Mouse (Mus musculus): Measurements from ENCODE around the gene Slc16a11. TPM values are rescaled to one million over a fixed set of nuclear protein-coding genes. Genes with fewer than 3 reads are reported as not detected.

The Slc16a11 gene
- polyA plus RNA-seq, 1 experiment from 2014 or later = 1.1 TPM

DNA sequence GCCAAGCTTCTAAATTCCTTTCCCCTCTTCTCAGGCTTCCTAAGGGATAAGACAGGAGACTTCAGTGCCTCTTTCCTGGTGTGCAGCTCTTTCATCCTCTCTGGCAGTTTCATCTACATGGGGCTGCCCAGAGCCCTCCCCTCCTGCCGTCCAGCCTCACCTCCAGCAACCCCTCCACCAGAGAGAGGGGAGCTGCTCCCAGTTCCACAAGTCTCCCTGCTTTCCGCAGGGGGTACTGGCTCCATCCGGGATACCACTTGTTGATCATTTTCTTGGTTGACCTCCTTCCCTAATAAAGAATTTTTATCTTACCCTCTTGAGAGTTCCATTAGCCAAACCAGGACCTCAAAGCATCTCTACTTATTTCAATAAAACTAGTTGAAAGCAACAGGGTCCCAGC, 3.6 kb downstream of the Slc16a11 start:
- peaks cover 38% of the 10 kb centered on the region for H3K4me1 ChIP-seq (replicated peaks)
- WGBS = 49% methylated on average over 3 of the region's 3 CpGs
- H3K9ac ChIP-seq = no peak overlapping the region
- H3K27ac ChIP-seq (ENCODE audit: poor library complexity, severe bottlenecking) = no peak overlapping the region
- H3K27me3 ChIP-seq (replicated peaks) = peaks cover 72% of the 10 kb centered on the region
- H3K9me3 ChIP-seq (replicated peaks) = no peaks in the 10 kb centered on the region
- H3K4me3 ChIP-seq = no peak overlapping the region
- H3K4me2 ChIP-seq = no peak overlapping the region
- no peak for ATAC-seq (ENCODE audit: insufficient number of reproducible peaks, low FRiP score)
- H3K36me3 ChIP-seq = no peaks in the 10 kb centered on the region

DNA sequence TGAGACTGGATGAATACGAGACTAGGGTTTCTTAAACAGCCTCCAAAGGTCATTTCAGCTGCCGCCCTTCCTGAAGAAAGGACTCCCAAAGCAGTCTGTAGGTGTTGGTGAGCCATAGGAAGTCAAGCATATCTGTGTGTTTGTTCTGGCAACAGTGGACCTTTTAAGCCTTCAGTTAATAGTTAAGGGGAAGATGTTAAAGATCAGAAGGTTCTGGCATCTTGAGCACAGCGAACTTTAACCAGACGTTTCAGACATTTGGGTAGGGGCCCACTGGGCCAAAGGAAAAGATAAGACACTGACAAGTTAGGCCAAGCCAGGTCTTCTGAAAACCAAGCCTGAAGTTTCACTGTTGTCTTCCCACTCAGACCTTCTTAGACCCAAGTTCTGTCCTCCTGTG, 5.5 kb downstream of the Slc16a11 start:
- no peak overlapping the region for H3K4me2 ChIP-seq
- peaks cover 58% of the 10 kb centered on the region for H3K27me3 ChIP-seq (replicated peaks)
- no peaks in the 10 kb centered on the region for H3K9me3 ChIP-seq (replicated peaks)
- H3K9ac ChIP-seq = no peak overlapping the region
- no peaks in the 10 kb centered on the region for H3K36me3 ChIP-seq
- WGBS = 61% methylated on average over 4 of the region's 4 CpGs
- peaks cover 48% of the 10 kb centered on the region for H3K4me1 ChIP-seq (replicated peaks)
- no peak for ATAC-seq (ENCODE audit: insufficient number of reproducible peaks, low FRiP score)
- H3K4me3 ChIP-seq = no peak overlapping the region
- no peak overlapping the region for H3K27ac ChIP-seq (ENCODE audit: poor library complexity, severe bottlenecking)

DNA sequence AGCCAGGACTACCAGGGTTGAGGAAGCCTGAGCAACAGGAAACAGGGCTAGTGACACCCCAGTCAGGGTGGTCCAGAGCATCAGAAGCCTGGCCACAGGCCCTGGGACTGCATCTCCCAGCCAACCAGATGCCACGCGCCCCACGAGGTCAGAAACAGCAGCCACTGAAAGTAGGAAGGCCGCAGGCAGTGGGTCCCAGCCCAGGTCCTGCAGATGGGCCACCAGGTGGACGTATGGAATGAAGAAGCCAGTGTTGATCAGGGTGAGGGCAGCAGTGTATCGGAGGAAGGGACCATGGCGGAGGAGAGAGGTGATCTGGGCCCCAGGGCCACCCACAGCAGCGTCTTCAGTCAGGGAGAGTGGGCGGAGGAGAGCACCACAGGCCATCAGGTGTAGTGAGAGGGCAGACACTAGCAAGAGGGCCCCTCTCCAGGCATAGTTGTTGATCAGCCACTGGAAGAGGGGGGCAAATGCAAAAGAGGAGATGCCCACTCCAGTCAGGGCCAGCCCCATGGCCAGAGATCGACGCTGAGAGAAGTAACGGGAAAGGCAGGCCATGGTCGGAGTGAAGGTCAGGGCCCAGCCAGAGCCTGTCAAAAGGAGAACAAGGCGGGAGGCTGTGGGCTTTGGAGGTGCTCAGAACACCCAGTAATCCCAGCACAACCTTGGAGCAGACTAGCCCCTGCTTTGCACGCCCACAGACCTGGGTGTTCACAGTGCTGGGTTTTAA, 6.4 kb downstream of the Slc16a11 start:
- Histone ChIP-seq H3K4me2 (peak overlapping the region; percentile 27; the same call in 1 of the 2 replicates), H3K4me1 (replicated peaks) (peaks cover 48% of the 10 kb centered on the region), H3K9me3 (replicated peaks) (no peaks in the 10 kb centered on the region), H3K27ac (ENCODE audit: poor library complexity, severe bottlenecking) (no peak overlapping the region), H3K27me3 (replicated peaks) (peaks cover 50% of the 10 kb centered on the region), H3K36me3 (no peaks in the 10 kb centered on the region), H3K9ac (0 out of 2 replicates have a peak overlapping the region, but pooled peaks have one; percentile 18), H3K4me3 (no peak overlapping the region)
- WGBS = 89% methylated on average over 15 of the region's 15 CpGs
- no peak for ATAC-seq (ENCODE audit: insufficient number of reproducible peaks, low FRiP score)

DNA sequence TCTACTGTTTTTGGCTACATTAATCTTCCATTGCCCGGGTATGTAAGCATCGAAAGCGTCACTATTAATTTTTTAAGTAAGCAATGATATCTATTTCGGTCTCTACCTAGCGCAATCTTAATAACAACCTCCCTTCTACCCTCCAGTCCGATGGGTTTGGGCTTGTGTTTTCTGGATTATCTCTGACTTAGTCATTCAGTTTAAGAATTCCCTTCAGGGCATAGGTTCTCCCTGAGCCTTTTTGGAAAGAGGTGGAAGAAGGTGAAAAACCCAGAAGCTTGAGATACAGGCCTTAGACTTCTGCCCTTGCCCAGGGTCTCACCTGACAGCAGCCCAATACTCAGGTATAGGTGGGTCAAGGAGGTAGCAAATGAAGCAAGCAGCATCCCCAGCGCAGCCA, 7.3 kb downstream of the Slc16a11 start:
- 60% methylated on average over 7 of the region's 7 CpGs for WGBS
- peaks cover 45% of the 10 kb centered on the region for H3K4me1 ChIP-seq (replicated peaks)
- no peaks in the 10 kb centered on the region for H3K36me3 ChIP-seq
- H3K27ac ChIP-seq (ENCODE audit: poor library complexity, severe bottlenecking) = peak overlapping the region; percentile 94; the same call in 1 of the 2 replicates
- no peak for ATAC-seq (ENCODE audit: insufficient number of reproducible peaks, low FRiP score)
- peak overlapping the region; percentile 79 for H3K9ac ChIP-seq
- peak overlapping the region; percentile 92 for H3K4me2 ChIP-seq
- peak overlapping the region; percentile 53 for H3K4me3 ChIP-seq
- H3K27me3 ChIP-seq (replicated peaks) = peaks cover 43% of the 10 kb centered on the region
- H3K9me3 ChIP-seq (replicated peaks) = no peaks in the 10 kb centered on the region

DNA sequence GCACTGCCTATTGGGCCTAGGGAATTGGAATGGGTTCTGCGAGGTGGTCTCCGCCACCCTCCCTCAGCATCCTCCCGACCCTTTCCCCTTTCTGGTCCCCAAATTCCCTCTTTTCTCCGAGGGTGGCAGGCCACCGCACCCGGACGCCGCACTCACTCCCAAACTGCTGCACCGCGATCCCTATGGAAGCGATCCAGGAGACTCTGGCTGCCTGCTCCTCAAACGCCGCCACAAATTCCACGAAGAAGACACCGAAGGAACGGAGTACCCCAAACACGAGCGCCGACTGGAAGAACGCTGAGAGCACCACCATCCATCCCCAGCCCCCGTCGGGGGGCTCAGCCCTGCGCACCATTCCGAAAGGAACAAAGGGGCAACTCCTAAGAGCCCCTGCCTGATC, 7.8 kb downstream of the Slc16a11 start:
- Histone ChIP-seq H3K4me3 (peak overlapping the region; percentile 53), H3K27ac (ENCODE audit: poor library complexity, severe bottlenecking) (peak overlapping the region; percentile 94), H3K36me3 (no peaks in the 10 kb centered on the region), H3K27me3 (replicated peaks) (peaks cover 43% of the 10 kb centered on the region), H3K9me3 (replicated peaks) (no peaks in the 10 kb centered on the region), H3K4me2 (peak overlapping the region; percentile 92), H3K4me1 (replicated peaks) (peaks cover 40% of the 10 kb centered on the region), H3K9ac (peak overlapping the region; percentile 79)
- under 1% methylated on average over 24 of the region's 24 CpGs for WGBS
- no peak for ATAC-seq (ENCODE audit: insufficient number of reproducible peaks, low FRiP score)

DNA sequence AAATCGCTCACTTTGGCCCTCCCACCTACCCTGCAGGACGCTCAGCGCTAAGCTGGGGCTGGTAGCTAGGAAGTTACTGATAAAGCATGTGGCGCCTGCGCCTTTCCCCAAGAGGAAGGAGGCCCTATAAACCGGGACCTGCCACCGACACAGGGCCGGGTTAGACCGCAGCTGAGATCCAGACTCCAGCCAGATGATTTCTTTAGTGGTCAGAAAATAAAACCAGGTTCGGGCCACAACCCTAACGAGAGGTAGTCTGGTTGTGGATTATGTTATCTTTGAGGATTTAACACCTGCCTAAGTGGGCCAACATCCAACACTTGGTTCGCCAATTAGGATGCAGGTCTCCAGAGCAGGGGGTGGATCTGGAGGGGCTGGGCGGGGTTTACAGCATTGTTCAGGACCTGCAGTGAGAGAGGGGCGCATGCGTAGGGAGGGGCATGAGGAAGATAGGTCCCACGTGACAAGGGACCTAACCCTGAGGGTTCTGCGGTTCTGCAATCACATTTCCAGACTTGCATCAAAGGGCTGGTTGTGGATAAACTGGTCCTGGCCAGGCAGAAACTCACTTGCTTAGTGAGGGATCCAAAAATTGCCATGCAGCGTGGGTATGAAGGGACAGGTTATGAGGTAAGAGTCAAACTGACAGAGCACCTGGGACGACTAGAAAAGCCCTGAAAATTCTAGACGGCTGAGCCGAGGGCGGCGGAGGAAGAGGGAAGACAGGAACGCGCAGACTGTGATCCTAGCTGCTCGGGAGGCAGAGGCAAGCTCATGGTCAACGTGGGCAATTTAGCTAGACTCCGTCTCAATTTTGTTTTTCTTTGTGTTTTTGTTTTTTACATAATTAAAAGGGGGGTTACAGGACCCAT, 8.4 kb downstream of the Slc16a11 start, which contains the start of gene Slc16a13:
TSS of gene Slc16a13 (minus strand) at position 334 of the 872 bp plus-strand sequence.
- Histone ChIP-seq H3K4me3 (peak within 1 kb of the TSS; percentile 53), H3K27me3 (replicated peaks) (peaks cover 42% of the 10 kb centered on the region), H3K36me3 (no peaks in the 10 kb centered on the region), H3K27ac (ENCODE audit: poor library complexity, severe bottlenecking) (peak within 1 kb of the TSS; percentile 94), H3K9ac (peak within 1 kb of the TSS; percentile 79), H3K9me3 (replicated peaks) (no peaks in the 10 kb centered on the region), H3K4me2 (peak within 1 kb of the TSS; percentile 92), H3K4me1 (replicated peaks) (peaks cover 40% of the 10 kb centered on the region)
- WGBS = under 1% methylated on average over 28 of the region's 28 CpGs
- peak; percentile 93 for ATAC-seq (ENCODE audit: insufficient number of reproducible peaks, low FRiP score)

DNA sequence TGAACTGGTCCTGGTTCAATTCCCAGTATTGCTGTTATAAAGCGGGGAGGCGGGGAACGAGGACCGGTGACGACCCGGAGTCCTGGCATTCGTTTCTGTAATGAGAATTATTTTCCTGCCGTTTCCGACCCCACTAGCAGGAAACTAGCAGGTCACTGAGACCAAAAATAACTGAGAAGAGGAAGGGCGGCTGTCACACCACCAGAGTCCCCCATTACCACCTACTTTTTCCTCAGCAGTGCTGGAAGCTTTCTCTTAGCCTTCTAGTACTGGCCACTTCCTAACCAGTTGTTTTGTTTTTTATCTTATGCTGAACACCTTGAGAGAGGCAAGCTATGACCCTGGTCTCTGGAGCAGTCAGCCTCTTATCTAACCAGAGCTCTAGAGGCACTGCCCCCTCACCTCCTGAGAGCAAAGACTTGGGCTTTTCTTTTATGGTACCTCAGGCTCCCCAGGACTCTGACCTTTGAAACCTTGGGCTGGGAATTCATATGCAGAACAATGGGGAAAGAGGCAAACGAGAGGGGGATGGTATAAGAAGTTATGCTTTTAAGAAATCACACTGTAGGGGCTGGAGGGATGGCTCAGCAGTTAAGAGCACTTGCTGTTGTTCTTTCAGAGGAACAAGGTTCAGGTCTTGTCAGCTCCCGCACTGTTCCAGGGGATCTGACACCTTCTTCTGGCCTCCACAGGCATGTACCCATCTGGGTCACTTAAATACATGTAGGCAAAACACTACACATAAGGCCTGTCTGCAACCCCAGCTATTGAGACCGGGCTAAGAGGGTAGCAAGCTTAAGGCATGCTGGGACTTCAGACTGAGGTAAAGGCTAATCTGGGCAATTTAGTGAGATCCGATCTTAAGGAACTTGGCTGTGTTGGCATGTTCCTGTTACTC, 9.3 kb downstream of the Slc16a11 start:
- no peaks in the 10 kb centered on the region for H3K9me3 ChIP-seq (replicated peaks)
- H3K27ac ChIP-seq (ENCODE audit: poor library complexity, severe bottlenecking) = peak overlapping the region; percentile 94
- peaks cover 42% of the 10 kb centered on the region for H3K27me3 ChIP-seq (replicated peaks)
- H3K4me3 ChIP-seq = peak overlapping the region; percentile 53
- peak overlapping the region; percentile 72 for H3K9ac ChIP-seq
- peak; percentile 82 for ATAC-seq (ENCODE audit: insufficient number of reproducible peaks, low FRiP score)
- H3K4me1 ChIP-seq (replicated peaks) = peaks cover 49% of the 10 kb centered on the region
- H3K36me3 ChIP-seq = no peaks in the 10 kb centered on the region
- peak overlapping the region; percentile 92 for H3K4me2 ChIP-seq
- WGBS = 9% methylated on average over 14 of the region's 14 CpGs

DNA sequence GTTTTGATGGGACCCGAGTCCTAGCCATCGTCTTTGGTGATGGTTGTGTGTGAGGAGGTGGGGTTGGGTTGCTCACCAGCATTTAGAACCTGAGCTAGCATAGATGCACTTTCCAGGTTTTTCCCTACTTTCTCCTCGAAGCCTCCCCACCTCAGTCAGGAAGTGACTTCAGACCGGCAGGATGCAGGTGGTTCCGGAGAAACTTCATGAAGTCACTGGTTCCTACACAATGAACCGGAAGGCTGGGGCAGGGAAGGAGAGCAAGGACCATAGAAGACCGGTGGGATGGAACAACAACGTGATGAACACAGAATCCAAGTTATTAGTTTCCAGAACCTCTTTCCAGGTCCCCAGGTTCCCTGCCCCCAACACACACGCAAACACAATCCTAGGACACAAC, 11.2 kb downstream of the Slc16a11 start:
- Histone ChIP-seq H3K4me1 (replicated peaks) (peaks cover 54% of the 10 kb centered on the region), H3K27ac (ENCODE audit: poor library complexity, severe bottlenecking) (peak overlapping the region; percentile 69), H3K4me3 (no peak overlapping the region), H3K27me3 (replicated peaks) (peaks cover 47% of the 10 kb centered on the region), H3K9ac (no peak overlapping the region), H3K9me3 (replicated peaks) (no peaks in the 10 kb centered on the region), H3K4me2 (no peak overlapping the region), H3K36me3 (no peaks in the 10 kb centered on the region)
- no peak for ATAC-seq (ENCODE audit: insufficient number of reproducible peaks, low FRiP score)
- 62% methylated on average over 9 of the region's 9 CpGs for WGBS

DNA sequence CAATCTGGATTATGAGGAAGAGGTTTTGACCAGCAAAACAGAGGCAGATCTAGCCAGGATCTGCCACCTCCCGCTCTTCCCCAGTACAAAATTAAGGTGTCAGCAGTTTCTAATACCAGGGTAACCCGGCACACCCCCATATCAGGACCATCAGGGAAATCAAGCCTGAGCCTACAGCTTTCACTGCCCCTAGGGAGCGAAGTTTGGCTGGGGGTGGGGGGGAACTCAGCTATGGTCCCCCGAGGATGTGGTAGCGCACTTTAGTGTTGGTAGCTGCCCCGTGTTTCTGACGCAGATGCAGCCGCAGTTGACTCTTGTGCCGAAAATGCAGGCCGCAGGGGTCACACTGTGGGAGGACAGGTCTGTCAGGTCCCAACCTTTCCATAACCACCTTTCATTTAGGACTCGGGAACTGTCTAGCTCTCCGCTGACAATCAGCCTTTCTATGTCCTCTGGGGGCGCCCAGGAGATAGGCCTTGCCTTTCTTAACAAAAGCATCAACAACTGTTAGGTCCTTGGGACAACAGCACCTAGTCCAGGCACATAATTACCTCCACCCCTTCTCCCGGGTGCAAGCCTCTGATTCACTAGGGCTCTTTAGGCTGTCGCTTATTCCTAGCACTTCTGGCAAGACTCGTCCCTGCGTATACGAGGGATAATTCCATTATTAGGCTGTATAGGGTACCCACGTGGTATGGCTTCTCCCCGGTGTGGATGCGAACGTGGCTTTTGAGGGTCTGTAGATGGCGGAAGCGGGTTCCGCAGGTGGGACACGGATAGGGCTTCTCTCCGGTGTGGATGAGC, 13.4 kb downstream of the Slc16a11 start:
- H3K9me3 ChIP-seq (replicated peaks) = no peaks in the 10 kb centered on the region
- no peaks in the 10 kb centered on the region for H3K36me3 ChIP-seq
- H3K9ac ChIP-seq = peak overlapping the region; percentile 64
- peak overlapping the region; percentile 51 for H3K4me3 ChIP-seq
- no peak overlapping the region; the same call in 1 of the 2 replicates for H3K27ac ChIP-seq (ENCODE audit: poor library complexity, severe bottlenecking)
- H3K27me3 ChIP-seq (replicated peaks) = peaks cover 52% of the 10 kb centered on the region
- peak overlapping the region; percentile 70 for H3K4me2 ChIP-seq
- WGBS = 20% methylated on average over 27 of the region's 27 CpGs
- H3K4me1 ChIP-seq (replicated peaks) = peaks cover 56% of the 10 kb centered on the region
- no peak for ATAC-seq (ENCODE audit: insufficient number of reproducible peaks, low FRiP score)

DNA sequence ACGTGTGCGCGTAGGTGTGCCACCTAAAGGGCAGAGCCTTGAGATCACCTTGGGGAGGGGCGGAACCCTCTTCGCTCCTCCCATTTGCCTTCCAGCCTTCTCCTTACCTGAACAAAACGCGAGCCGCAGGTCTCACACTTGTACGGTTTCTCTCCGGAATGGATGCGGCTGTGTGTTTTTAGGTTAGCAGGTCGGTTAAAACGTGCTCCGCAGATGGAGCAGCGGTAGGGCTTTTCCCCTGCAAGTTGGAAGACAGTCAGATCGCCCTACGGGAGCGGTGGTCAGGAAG, 14.0 kb downstream of the Slc16a11 start:
- no peak overlapping the region for H3K27ac ChIP-seq (ENCODE audit: poor library complexity, severe bottlenecking)
- H3K4me1 ChIP-seq (replicated peaks) = peaks cover 56% of the 10 kb centered on the region

More for the DNA sequence above, 14.0 kb downstream of the Slc16a11 start:
- peaks cover 52% of the 10 kb centered on the region for H3K27me3 ChIP-seq (replicated peaks)
- no peaks in the 10 kb centered on the region for H3K9me3 ChIP-seq (replicated peaks)
- H3K36me3 ChIP-seq = no peaks in the 10 kb centered on the region
- H3K9ac ChIP-seq = peak overlapping the region; percentile 64
- WGBS = 10% methylated on average over 18 of the region's 18 CpGs
- peak overlapping the region; percentile 70 for H3K4me2 ChIP-seq
- peak overlapping the region; percentile 51 for H3K4me3 ChIP-seq
- ATAC-seq (ENCODE audit: insufficient number of reproducible peaks, low FRiP score) = no peak
